Mouse (Mus musculus): ENCODE data around the gene Kpna2. TPM values are rescaled to one million over a fixed set of nuclear protein-coding genes. Genes with fewer than 3 reads are reported as not detected.

The Kpna2 gene
- polyA plus RNA-seq, 1 experiment = 1.5 TPM

DNA sequence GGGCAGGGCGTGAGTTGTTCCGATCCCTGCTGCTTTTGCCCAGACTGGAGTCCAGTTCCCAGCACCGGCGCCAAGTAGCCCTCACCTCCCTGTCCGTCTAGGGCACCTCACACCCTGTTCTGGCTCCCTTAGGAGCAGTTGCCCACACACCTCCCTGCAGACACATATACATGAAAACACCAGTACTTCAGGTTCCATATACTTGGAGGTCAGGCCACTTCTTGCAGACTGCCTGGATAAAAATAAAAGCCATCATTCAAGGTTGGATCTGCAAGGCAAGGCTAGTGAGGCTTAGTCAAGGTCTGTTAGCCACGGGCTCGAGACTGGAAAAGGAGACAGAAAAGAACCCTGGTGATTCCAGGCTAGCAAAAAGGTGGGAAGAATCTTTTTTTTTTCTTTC, 32.3 kb upstream of the Kpna2 start:
- TF ChIP-seq GATA1 (IDR thresholded peaks at IDR 0.05; ENCODE audit: low read length) = no peak
- no peak for TF ChIP-seq TAL1 (IDR thresholded peaks at IDR 0.05; ENCODE audit: low read length)
- H3K4me1 ChIP-seq (ENCODE audit: control insufficient read depth) = peaks cover 21% of the 10 kb centered on the region
- H3K9me3 ChIP-seq (ENCODE audit: control insufficient read depth, low read length) = no peaks in the 10 kb centered on the region
- no peak overlapping the region for H3K4me3 ChIP-seq (replicated peaks)
- peaks cover 7% of the 10 kb centered on the region; the same call in 1 of the 2 replicates for H3K36me3 ChIP-seq (ENCODE audit: control insufficient read depth)
- H3K27me3 ChIP-seq (ENCODE audit: control insufficient read depth) = peaks cover 38% of the 10 kb centered on the region

DNA sequence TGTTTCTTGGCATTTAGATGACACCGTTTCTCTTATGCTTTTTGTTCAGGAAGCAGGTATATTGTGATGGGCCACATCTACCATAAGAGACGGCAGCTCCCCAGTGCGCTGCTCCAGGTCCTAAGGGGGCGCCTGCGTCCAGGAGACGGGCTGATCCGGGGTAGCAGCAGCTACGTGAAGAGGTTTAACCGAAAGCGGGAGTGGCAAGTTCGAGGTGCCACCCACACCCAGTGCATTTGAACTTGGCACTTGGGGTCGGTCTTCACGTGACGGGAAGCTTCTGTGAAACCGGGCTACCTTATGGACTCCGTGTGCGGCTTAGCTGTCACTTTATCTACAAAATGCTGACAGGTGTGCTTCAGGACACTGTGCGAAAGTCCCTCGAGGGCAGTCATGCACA, 30.2 kb upstream of the Kpna2 start:
- H3K9me3 ChIP-seq (ENCODE audit: control insufficient read depth, low read length) = peaks cover 4% of the 10 kb centered on the region; the same call in 1 of the 2 replicates
- H3K4me1 ChIP-seq (ENCODE audit: control insufficient read depth) = peaks cover 34% of the 10 kb centered on the region
- no peak for TF ChIP-seq GATA1 (IDR thresholded peaks at IDR 0.05; ENCODE audit: low read length)
- no peak for TF ChIP-seq TAL1 (IDR thresholded peaks at IDR 0.05; ENCODE audit: low read length)
- H3K27me3 ChIP-seq (ENCODE audit: control insufficient read depth) = peaks cover 59% of the 10 kb centered on the region
- 0 out of 2 replicates have a peak, but pooled peaks cover under 1% of the 10 kb centered on the region for H3K36me3 ChIP-seq (ENCODE audit: control insufficient read depth)
- H3K4me3 ChIP-seq (replicated peaks) = no peak overlapping the region

DNA sequence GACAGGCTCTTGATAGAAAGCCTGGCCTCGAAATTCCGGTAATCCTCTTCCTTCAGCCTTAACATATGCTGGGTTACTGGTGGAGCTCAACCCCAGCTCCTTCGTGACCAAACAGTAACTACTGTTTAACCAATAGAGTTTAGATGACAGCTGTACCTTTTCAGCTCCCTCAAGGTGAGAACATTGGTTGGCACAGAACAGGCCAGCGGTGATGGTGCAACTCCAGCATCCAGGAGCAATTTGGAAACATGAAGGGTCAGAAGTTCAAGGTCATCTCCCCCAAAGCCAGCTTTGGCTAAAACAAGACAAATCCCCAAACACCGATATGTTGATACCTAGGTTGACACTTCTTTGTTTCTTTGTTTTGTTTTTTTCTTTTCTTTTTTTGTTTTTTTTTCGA, 29.4 kb upstream of the Kpna2 start:
- H3K4me1 ChIP-seq (ENCODE audit: control insufficient read depth) = peaks cover 34% of the 10 kb centered on the region
- peak overlapping the region; percentile 77 for H3K4me3 ChIP-seq (replicated peaks)
- H3K36me3 ChIP-seq (ENCODE audit: control insufficient read depth) = no peaks in the 10 kb centered on the region
- H3K27me3 ChIP-seq (ENCODE audit: control insufficient read depth) = peaks cover 67% of the 10 kb centered on the region
- TF ChIP-seq TAL1 (IDR thresholded peaks at IDR 0.05; ENCODE audit: low read length) (no peak), GATA1 (IDR thresholded peaks at IDR 0.05; ENCODE audit: low read length) (no peak)
- H3K9me3 ChIP-seq (ENCODE audit: control insufficient read depth, low read length) = peaks cover 4% of the 10 kb centered on the region; the same call in 1 of the 2 replicates

DNA sequence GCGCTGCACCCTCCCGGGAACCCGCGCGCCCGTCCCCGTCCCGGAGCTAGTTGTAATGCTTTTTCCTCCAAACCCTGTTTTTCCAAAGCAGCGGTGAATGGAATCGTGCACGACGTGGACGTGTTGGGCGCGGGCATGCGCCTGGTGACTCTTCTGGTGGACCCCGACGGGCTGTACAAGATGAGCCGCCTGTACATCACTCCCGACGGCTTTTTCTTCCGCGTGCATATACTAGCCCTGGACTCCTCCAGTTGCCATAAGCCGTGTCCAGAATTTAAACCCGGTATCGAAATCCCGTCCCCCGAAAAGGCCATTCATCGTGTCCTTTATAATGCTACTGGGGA, 28.9 kb upstream of the Kpna2 start:
- Histone ChIP-seq H3K27me3 (ENCODE audit: control insufficient read depth) (peaks cover 69% of the 10 kb centered on the region), H3K9me3 (ENCODE audit: control insufficient read depth, low read length) (peaks cover 4% of the 10 kb centered on the region; the same call in 1 of the 2 replicates), H3K4me1 (ENCODE audit: control insufficient read depth) (peaks cover 34% of the 10 kb centered on the region), H3K36me3 (ENCODE audit: control insufficient read depth) (no peaks in the 10 kb centered on the region), H3K4me3 (replicated peaks) (peak overlapping the region; percentile 77)
- TF ChIP-seq TAL1 (IDR thresholded peaks at IDR 0.05; ENCODE audit: low read length) (no peak), GATA1 (IDR thresholded peaks at IDR 0.05; ENCODE audit: low read length) (no peak)

DNA sequence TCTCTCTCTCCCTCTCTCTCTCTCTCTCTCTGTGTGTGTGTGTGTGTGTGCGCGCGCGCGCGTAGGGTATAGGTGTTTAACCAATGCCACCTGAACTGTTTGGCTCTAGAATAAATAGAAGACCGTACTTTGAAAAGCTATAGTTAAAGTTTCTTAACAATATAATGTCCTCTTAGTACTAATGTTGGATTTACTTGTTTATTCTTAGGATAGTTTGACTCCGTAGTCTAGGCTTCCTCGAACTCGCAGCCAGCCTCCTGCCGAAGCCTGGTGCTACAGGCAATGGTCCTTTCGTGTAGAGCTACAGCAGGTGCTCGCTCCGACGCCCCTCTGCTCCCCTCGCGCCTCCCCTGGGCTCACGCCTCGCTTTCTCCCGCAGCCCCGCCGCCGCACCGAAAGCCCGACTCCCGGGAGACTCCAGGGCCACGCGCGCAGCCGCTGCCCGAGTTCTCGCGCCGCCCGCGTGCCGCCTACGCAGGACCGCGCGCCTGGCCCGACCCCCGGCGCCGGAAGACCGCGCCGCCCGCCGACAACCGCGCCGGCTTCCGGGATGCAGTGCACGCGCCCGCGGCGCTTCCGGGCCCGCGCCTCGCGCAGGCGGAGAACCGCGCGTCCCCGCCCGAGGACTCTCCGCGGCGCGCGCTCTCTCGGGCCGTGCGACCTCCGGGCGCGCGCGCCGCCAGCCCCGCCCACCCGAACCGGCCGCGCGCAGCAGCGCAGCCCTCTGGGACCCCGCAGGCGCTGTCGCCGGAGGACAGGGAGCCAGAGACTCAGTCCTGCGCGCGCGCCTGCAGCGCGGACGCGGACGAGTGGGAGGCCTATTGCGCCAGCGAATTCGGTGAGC, 28.3 kb upstream of the Kpna2 start:
- Histone ChIP-seq H3K4me1 (ENCODE audit: control insufficient read depth) (peaks cover 35% of the 10 kb centered on the region), H3K36me3 (ENCODE audit: control insufficient read depth) (no peaks in the 10 kb centered on the region), H3K4me3 (replicated peaks) (peak overlapping the region; percentile 77), H3K27me3 (ENCODE audit: control insufficient read depth) (peaks cover 75% of the 10 kb centered on the region), H3K9me3 (ENCODE audit: control insufficient read depth, low read length) (peaks cover 4% of the 10 kb centered on the region; the same call in 1 of the 2 replicates)
- TF ChIP-seq TAL1 (IDR thresholded peaks at IDR 0.05; ENCODE audit: low read length) (no peak), GATA1 (IDR thresholded peaks at IDR 0.05; ENCODE audit: low read length) (no peak)

DNA sequence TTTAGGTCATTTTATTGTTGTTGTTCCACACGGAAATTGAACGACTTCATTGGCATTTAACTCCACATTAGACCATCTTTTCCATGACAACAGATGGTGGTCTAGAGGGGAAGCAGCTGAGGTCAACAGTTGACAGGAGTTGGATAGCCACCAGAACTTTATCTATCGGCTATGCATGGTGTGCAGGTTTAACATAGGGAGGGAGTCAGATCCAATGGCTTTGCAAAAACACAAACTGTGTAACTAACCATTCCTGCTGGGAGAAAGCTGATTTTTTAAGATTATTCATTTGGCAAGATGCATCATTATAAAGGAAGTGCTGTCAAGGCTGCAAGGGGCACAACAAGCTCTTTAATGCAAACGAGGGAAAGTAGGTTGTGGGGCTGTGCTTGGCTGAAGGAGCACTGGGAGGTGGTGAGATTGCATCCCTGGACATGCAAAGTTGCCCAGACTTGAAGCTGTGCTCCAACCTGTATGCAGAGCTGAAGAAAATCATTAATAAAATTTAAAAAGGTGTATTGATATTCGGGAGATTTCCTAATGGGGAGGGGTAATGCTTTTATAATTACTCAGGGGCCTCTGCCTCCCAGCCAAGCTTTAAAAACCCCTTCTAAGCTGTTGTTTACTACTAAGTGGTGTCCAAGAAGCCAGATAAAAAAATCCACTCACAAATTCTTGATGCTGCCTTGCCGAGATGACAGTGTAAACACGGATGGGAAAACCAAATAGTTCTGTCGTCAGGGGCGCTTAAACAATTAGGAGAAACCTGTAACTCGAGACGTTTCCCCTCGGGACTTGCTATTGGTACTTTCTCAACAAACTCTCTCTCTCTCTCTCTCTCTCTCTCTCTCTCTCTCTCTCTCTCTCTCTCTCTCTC, 27.5 kb upstream of the Kpna2 start:
- Histone ChIP-seq H3K36me3 (ENCODE audit: control insufficient read depth) (no peaks in the 10 kb centered on the region), H3K9me3 (ENCODE audit: control insufficient read depth, low read length) (peaks cover 4% of the 10 kb centered on the region; the same call in 1 of the 2 replicates), H3K4me3 (replicated peaks) (peak overlapping the region; percentile 77), H3K4me1 (ENCODE audit: control insufficient read depth) (peaks cover 36% of the 10 kb centered on the region), H3K27me3 (ENCODE audit: control insufficient read depth) (peaks cover 81% of the 10 kb centered on the region)
- TF ChIP-seq GATA1 (IDR thresholded peaks at IDR 0.05; ENCODE audit: low read length) (no peak), TAL1 (IDR thresholded peaks at IDR 0.05; ENCODE audit: low read length) (no peak)

DNA sequence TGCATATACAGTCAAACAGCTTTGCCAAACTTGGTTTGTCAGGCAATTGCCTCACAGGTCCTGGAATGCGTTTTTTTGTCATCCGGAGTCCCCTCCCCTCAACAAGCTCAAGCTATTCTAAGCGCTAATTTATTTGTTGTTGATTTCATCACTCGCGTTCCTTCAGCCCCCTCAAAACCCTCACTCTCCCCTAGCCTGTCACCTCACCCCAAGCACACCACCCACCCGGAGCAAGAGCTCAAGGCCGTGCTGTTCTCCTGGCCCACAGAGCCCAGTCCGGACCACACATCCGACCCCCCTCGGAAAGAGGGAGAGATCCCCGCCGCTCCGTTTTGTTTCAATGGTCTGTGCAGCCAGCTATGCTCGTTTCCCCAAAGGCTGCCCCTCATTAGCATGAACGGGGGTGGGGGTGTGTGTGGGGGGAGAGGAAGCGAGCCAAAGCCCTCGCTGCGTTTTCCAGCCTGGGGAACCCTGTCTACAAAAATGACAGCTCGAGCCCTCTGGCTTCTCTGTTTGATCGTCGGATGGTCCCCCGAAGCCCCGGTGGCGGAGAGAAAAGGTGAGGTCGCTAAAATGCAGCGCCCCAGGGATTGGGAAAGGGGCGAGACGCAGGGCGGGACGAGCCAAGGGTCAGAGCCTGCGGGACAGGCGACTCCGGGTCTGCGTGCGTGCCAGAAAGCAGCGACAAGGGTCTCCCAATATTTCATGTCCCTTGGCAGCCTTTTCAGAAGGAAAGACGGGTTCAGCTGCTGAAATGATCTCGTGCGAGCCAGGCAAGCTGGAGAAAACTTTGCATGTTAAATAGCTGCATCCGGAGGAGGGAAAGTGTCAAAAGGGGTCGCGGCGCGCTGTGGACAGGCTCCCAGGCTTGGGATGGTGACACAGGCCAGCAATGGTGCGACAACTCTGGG, 26.3 kb upstream of the Kpna2 start, which contains the start of gene 1810010H24Rik:
TSS of gene 1810010H24Rik (plus strand) at position 271 of the 911 bp plus-strand sequence.
- peaks cover 79% of the 10 kb centered on the region for H3K27me3 ChIP-seq (ENCODE audit: control insufficient read depth)
- H3K4me3 ChIP-seq (replicated peaks) = peak within 1 kb of the TSS; percentile 51
- H3K9me3 ChIP-seq (ENCODE audit: control insufficient read depth, low read length) = peaks cover 4% of the 10 kb centered on the region; the same call in 1 of the 2 replicates
- TF ChIP-seq GATA1 (IDR thresholded peaks at IDR 0.05; ENCODE audit: low read length) = no peak
- no peak for TF ChIP-seq TAL1 (IDR thresholded peaks at IDR 0.05; ENCODE audit: low read length)
- no peaks in the 10 kb centered on the region for H3K36me3 ChIP-seq (ENCODE audit: control insufficient read depth)
- peaks cover 36% of the 10 kb centered on the region for H3K4me1 ChIP-seq (ENCODE audit: control insufficient read depth)

DNA sequence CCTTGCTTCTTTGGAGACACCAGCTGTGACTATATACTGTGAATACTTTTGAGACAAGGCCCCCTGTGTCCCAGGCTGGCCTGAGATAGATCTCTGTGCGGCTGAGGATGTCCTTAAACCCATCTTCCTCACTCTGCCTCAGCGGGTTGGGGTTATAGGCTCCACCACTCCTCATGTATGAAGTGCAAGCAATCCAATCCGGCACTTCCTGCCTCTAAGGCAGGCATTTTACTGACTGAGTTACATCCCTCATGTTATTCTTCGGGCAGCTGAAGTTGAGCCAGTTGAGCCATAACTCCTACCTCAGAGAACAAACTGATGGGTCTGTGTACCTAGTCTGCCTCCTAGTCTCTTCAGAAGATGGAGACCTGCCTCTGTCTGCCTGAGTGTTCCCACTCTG, 25.1 kb upstream of the Kpna2 start:
- Histone ChIP-seq H3K36me3 (ENCODE audit: control insufficient read depth) (no peaks in the 10 kb centered on the region), H3K9me3 (ENCODE audit: control insufficient read depth, low read length) (peaks cover 4% of the 10 kb centered on the region; the same call in 1 of the 2 replicates), H3K4me1 (ENCODE audit: control insufficient read depth) (peaks cover 34% of the 10 kb centered on the region), H3K27me3 (ENCODE audit: control insufficient read depth) (peaks cover 70% of the 10 kb centered on the region), H3K4me3 (replicated peaks) (no peak overlapping the region)
- TF ChIP-seq TAL1 (IDR thresholded peaks at IDR 0.05; ENCODE audit: low read length) (no peak), GATA1 (IDR thresholded peaks at IDR 0.05; ENCODE audit: low read length) (no peak)
